Mouse (Mus musculus) layer of hippocampus, postnatal 10 days (tissue): ENCODE data around the gene Emc1. TPM values are rescaled to one million over a fixed set of nuclear protein-coding genes. Genes with fewer than 3 reads are reported as not detected.
"Not testable (repeated sequence)": the region's sequence is repeated elsewhere in the genome, so short reads cannot be mapped to it uniquely, and the experiment has no call there.

ENCODE experiments used
- DNase-seq, 2 experiments: peaks; one replicate each; pipeline ENCODE4 v3.0.0; 2021; ENCODE audit warnings: low spot score in 2 of 2
- total RNA-seq, 2 experiments: library from RNA; stranded (reverse); gene quantifications; 2 replicates each; pipeline ENCODE4 v1.2.3; 2021

Gene Emc1
- total RNA-seq, 2 experiments from 2014 or later = 74.3 to 85.0 TPM

GRCm38 (mm10) chr4:139352832-139353231 lies 445 bp downstream of the Emc1 start:
- no peak for DNase-seq

GRCm38 (mm10) chr4:139357211-139357610 lies 4.8 kb downstream of the Emc1 start:
- no peak for DNase-seq

GRCm38 (mm10) chr4:139360761-139361548 lies 8.6 kb downstream of the Emc1 start:
- DNase-seq = no peak

- no peak for DNase-seq
Measured at GRCm38 (mm10) chr4:139367336-139367735, 14.9 kb downstream of the Emc1 start.

- DNase-seq = no peak
Measured at GRCm38 (mm10) chr4:139368038-139368437, 15.7 kb downstream of the Emc1 start.

- DNase-seq = no peak
Measured at GRCm38 (mm10) chr4:139373130-139373529, 20.7 kb downstream of the Emc1 start.

- DNase-seq = no peak
Measured at GRCm38 (mm10) chr4:139373531-139373930, 21.1 kb downstream of the Emc1 start.

- DNase-seq = no peak
Measured at GRCm38 (mm10) chr4:139379719-139380118, 27.3 kb downstream of the Emc1 start.

GRCm38 (mm10) chr4:139380207-139380748 lies 27.9 kb downstream of the Emc1 start:
- DNase-seq = peak; percentile 100

GRCm38 (mm10) chr4:139380775-139381451 lies 28.5 kb downstream of the Emc1 start:
- no peak for DNase-seq

- DNase-seq = no peak
Measured at GRCm38 (mm10) chr4:139381452-139381845, 29.1 kb downstream of the Emc1 start.

- no peak for DNase-seq
Measured at GRCm38 (mm10) chr4:139382231-139382630, 29.8 kb downstream of the Emc1 start.

- DNase-seq = not testable (repeated sequence)
Measured at GRCm38 (mm10) chr4:139385841-139386240, 33.5 kb downstream of the Emc1 start.

GRCm38 (mm10) chr4:139386869-139387319 lies 34.5 kb downstream of the Emc1 start:
- DNase-seq = no peak

GRCm38 (mm10) chr4:139389557-139389956 lies 37.2 kb downstream of the Emc1 start:
- no peak for DNase-seq

GRCm38 (mm10) chr4:139395431-139395830 lies 43.0 kb downstream of the Emc1 start:
- DNase-seq = no peak

GRCm38 (mm10) chr4:139400487-139400886 lies 48.1 kb downstream of the Emc1 start:
- DNase-seq = no peak

GRCm38 (mm10) chr4:139403214-139403613 lies 50.8 kb downstream of the Emc1 start:
- DNase-seq = peak in 1 of 2 experiments; percentile 13

GRCm38 (mm10) chr4:139411351-139411750 lies 59.0 kb downstream of the Emc1 start:
- DNase-seq = no peak

GRCm38 (mm10) chr4:139417868-139418267 lies 65.5 kb downstream of the Emc1 start:
- DNase-seq = no peak

- no peak for DNase-seq
Measured at GRCm38 (mm10) chr4:139421621-139422020, 69.2 kb downstream of the Emc1 start.

GRCm38 (mm10) chr4:139422409-139422808 lies 70.0 kb downstream of the Emc1 start:
- no peak for DNase-seq
